Mouse (Mus musculus): Measurements from ENCODE around the gene Cacna2d1. TPM values are rescaled to one million over a fixed set of nuclear protein-coding genes. Genes with fewer than 3 reads are reported as not detected.

The Cacna2d1 gene
- not detected in 2 replicates for polyA plus RNA-seq (2012)

GRCm38 (mm10) chr5:15934376-15935233 lies at the start of gene Cacna2d1:
Gene Cacna2d1 (plus strand): TSS chr5:15934691.

Other genes with a start within 250 kb of the Cacna2d1 start
- not detected in 2 replicates for gene Speer4c, start 220.4 kb upstream of the Cacna2d1 start, polyA plus RNA-seq (2012)